Mouse (Mus musculus): ENCODE data around the gene 2310034G01Rik.
A peak's percentile ranks its signal among the peaks of the same experiment; 100 is the strongest.

The 2310034G01Rik gene

GRCm38 (mm10) chr19:46350168-46350932 is at the start of gene 2310034G01Rik:
2310034G01Rik (minus strand) TSS chr19:46350302.
- no peak for TF ChIP-seq GATA4 (IDR thresholded peaks at IDR 0.05; ENCODE audit: insufficient replicate concordance, low read length)

- TF ChIP-seq GATA4 (IDR thresholded peaks at IDR 0.05; ENCODE audit: insufficient replicate concordance, low read length), result no peak
Observed at GRCm38 (mm10) chr19:46399886-46400285, 49.8 kb upstream of the 2310034G01Rik start.

DNA sequence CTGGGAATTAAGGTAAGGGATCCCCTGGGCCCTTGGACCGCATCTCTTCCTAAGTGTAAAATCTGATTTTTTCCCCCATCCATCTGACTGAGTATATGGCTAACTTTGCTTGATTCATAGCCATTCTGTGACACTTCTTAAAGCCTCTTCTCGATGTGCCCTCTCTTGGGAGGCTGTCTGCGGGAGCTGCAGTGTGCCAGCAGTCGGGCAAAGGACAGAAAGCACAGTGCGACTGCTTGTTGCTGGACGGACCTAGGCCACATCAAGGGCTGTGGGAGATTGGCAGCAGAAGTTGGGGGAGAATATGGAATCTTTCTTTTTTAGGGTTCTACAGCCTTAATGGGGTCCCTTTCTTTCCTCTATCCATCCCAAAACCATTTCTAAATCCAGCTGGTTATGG is 49.3 kb upstream of the 2310034G01Rik start:
- TF ChIP-seq GATA4 (IDR thresholded peaks at IDR 0.05; ENCODE audit: insufficient replicate concordance, low read length), result no peak

- no peak for TF ChIP-seq GATA4 (IDR thresholded peaks at IDR 0.05; ENCODE audit: insufficient replicate concordance, low read length)
Observed at GRCm38 (mm10) chr19:46398401-46398800, 48.3 kb upstream of the 2310034G01Rik start.

GRCm38 (mm10) chr19:46397436-46398001 is 47.4 kb upstream of the 2310034G01Rik start:
- no peak for TF ChIP-seq GATA4 (IDR thresholded peaks at IDR 0.05; ENCODE audit: insufficient replicate concordance, low read length)

DNA sequence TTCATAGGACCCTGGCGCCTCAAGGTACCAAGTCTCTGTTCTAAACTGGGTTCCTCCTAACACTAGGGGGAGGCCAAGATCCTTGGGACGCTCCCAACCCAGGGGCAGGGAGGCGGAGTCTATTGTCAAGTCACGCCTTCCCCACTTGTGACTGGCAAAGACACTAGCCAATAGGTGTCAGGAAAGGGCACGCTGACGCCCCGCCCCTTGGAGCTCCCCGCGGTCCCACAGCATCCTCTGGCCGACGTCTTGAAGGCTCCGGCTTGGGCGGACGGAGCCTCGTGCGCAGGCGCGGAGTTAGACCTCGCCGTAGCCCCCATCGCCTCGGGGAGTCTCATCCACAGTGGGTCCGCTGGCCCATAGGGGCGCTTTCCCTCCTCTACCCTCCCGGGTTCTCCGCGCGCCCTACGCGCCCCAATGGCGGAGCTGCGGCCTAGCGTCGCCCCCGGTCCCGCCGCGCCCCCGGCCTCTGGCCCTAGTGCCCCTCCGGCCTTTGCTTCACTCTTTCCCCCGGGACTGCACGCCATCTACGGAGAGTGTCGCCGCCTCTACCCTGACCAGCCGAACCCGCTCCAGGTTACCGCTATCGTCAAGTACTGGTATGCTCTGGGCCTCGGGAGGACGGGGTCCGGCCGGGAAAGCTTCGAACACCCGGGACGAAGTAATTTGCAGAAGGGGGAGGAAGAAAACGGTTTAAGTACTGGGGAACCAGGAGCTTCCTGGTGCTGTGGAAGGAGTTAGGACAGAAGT is 46.8 kb upstream of the 2310034G01Rik start, which contains the start of gene Sufu:
Gene Sufu, plus strand, starts transcription at position 211 of the 750 bp plus-strand sequence.
- no peak for TF ChIP-seq GATA4 (IDR thresholded peaks at IDR 0.05; ENCODE audit: insufficient replicate concordance, low read length)

DNA sequence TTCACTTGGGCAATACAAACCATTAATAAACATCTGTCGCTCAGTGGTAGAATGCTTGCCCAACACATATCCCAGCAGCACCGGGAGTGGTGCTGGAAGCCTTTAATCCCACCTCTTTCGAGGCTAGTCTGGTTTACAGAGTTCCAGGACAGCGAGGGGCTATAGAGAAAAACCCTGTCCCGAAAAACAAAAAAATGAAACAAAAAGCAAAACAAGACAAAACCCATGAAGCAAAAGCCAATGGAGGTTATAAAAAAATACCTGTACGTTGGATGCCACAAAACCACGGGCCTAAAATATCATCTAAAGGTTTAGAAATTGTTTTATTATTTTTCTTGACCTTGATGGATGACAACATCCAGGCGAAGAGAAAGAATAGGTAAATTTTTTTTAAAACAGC is 46.0 kb upstream of the 2310034G01Rik start:
- no peak for TF ChIP-seq GATA4 (IDR thresholded peaks at IDR 0.05; ENCODE audit: insufficient replicate concordance, low read length)

- peak; percentile 31; the same call in 1 of the 2 replicates for TF ChIP-seq GATA4 (IDR thresholded peaks at IDR 0.05; ENCODE audit: insufficient replicate concordance, low read length)
Observed at GRCm38 (mm10) chr19:46395109-46396009, 45.3 kb upstream of the 2310034G01Rik start, which contains the start of gene Actr1a. Actr1a (minus strand) TSS chr19:46395748.

- TF ChIP-seq GATA4 (IDR thresholded peaks at IDR 0.05; ENCODE audit: insufficient replicate concordance, low read length), result no peak
Observed at GRCm38 (mm10) chr19:46394712-46395108, 44.6 kb upstream of the 2310034G01Rik start.

DNA sequence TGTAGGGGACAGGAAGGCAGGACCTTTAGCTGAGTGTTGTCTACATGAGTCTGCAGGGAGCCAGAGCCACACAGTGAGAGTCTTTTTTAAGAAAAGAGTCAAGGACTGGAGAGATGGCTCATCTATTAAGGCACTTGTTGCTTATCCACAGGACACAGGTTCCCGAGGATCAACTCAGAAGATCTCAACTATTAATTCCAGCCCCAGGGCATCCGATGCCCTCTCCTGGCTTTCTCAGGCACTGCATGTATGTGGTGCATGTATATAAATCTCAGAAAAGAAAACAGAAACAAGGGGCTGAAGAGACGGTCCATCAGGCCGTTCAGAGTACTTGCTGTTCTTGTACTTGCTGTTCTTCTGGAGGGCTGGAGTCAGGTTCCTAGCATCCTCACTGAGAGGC is 41.9 kb upstream of the 2310034G01Rik start:
- TF ChIP-seq GATA4 (IDR thresholded peaks at IDR 0.05; ENCODE audit: insufficient replicate concordance, low read length), result no peak

- TF ChIP-seq GATA4 (IDR thresholded peaks at IDR 0.05; ENCODE audit: insufficient replicate concordance, low read length), result no peak
Observed at GRCm38 (mm10) chr19:46389872-46390271, 39.8 kb upstream of the 2310034G01Rik start.

DNA sequence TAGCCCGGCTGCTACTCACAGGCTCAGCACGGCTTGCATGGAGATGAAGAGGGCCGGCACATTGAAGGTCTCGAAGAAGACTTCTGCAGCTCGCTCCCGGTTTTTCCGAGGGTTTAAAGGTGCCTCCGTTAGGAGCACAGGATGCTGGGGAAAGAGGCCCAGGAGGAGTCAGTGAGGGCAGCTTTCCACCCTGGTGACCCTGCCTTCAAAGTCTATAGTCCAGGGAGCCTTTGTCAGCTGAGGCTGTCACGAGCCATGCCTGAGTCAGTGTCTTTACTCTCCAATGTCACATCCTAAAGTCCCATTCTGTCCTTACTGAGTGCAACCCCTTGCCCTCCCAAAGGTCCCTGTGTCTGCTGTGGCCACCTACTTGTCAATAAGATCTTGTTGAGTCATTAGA is 32.2 kb upstream of the 2310034G01Rik start:
- TF ChIP-seq GATA4 (IDR thresholded peaks at IDR 0.05; ENCODE audit: insufficient replicate concordance, low read length), result no peak

DNA sequence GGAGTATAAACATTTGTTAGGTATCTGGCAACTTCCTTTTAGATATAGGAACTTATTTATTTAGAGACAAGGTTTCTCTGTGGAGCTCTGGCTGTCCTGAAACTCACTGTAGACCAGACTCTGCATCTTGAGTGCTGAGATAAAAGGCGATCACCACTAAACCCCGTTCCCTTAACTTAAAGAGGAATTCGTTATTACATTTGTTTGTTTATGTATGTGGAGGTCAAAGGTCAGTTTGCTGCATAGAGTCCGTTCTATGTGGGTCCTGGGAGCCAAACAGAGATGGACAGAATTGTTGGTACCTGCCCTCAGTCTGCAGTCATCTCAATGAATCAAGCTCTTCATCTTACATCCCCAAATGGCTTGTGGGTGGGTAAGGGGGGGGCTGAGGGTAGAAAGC is 25.8 kb upstream of the 2310034G01Rik start:
- TF ChIP-seq GATA4 (IDR thresholded peaks at IDR 0.05; ENCODE audit: insufficient replicate concordance, low read length), result no peak

- no peak for TF ChIP-seq GATA4 (IDR thresholded peaks at IDR 0.05; ENCODE audit: insufficient replicate concordance, low read length)
Observed at GRCm38 (mm10) chr19:46375489-46375888, 25.4 kb upstream of the 2310034G01Rik start.
